Mouse (Mus musculus) Muller cell, postnatal 12 days (primary cell): ENCODE data around the gene Slc10a7.

Source experiments
- DNase-seq: peaks from one replicate; pipeline ENCODE4 v3.0.0-alpha.2; 2015; ENCODE audit errors: inconsistent ontology term

Gene Slc10a7

GRCm38 (mm10) chr8:78734721-78735517 is 225.8 kb downstream of the Slc10a7 start:
- no peak for DNase-seq

- DNase-seq: no peak
These were observed 229.2 kb downstream of the Slc10a7 start for GRCm38 (mm10) chr8:78738304-78738703.

GRCm38 (mm10) chr8:78740936-78741335 is 231.8 kb downstream of the Slc10a7 start:
- no peak for DNase-seq

- DNase-seq: no peak
These were observed 232.3 kb downstream of the Slc10a7 start for GRCm38 (mm10) chr8:78741496-78741895.

GRCm38 (mm10) chr8:78741965-78742364 is 232.8 kb downstream of the Slc10a7 start:
- DNase-seq: no peak

GRCm38 (mm10) chr8:78742453-78742852 is 233.3 kb downstream of the Slc10a7 start:
- DNase-seq: peak; percentile 96

- no peak for DNase-seq
These were observed 237.9 kb downstream of the Slc10a7 start for GRCm38 (mm10) chr8:78747052-78747451.

GRCm38 (mm10) chr8:78748701-78749100 is 239.6 kb downstream of the Slc10a7 start:
- no peak for DNase-seq

- no peak for DNase-seq
These were observed 241.0 kb downstream of the Slc10a7 start for GRCm38 (mm10) chr8:78749861-78750825.

- no peak for DNase-seq
These were observed 242.0 kb downstream of the Slc10a7 start for GRCm38 (mm10) chr8:78751151-78751550.

GRCm38 (mm10) chr8:78754986-78755385 is 245.8 kb downstream of the Slc10a7 start:
- no peak for DNase-seq

GRCm38 (mm10) chr8:78759139-78759538 is 250.0 kb downstream of the Slc10a7 start:
- no peak for DNase-seq

GRCm38 (mm10) chr8:78764976-78765375 is 255.8 kb downstream of the Slc10a7 start:
- no peak for DNase-seq

- DNase-seq: no peak
These were observed 256.4 kb downstream of the Slc10a7 start for GRCm38 (mm10) chr8:78765556-78765955.

- no peak for DNase-seq
These were observed 261.4 kb downstream of the Slc10a7 start for GRCm38 (mm10) chr8:78770584-78770983.

GRCm38 (mm10) chr8:78771256-78771655 is 262.1 kb downstream of the Slc10a7 start:
- DNase-seq: peak; percentile 67

- no peak for DNase-seq
These were observed 267.7 kb downstream of the Slc10a7 start for GRCm38 (mm10) chr8:78776816-78777215.
